Mouse (Mus musculus): ENCODE data around the gene Apopt1. TPM values are rescaled to one million over a fixed set of nuclear protein-coding genes. Genes with fewer than 3 reads are reported as not detected.

The Apopt1 gene
- polyA plus RNA-seq, 1 experiment from 2014 or later, result 47.2 TPM

DNA sequence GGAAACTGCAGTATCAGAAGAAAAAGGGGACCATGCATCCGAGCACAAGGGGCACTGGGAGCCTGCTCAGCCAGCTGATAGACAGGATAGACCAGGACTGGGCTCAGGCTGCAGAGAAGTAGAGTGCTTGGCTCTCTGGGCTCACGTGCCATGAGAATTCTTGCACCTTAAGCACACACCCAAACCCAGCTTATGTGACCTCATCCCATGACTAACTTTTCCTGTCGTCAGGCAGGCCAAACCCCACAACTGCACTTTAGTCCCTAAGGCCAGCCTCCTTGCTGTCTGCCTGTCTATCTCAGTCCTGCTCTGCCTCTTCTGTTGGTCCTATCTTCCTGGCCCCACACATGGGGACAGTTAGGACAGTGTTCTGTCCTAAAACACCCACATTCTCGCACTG lies 15.4 kb upstream of the Apopt1 start:
- peaks cover 32% of the 10 kb centered on the region for H3K4me1 ChIP-seq (replicated peaks; ENCODE audit: control insufficient read depth, insufficient read depth, low read length)
- no peak overlapping the region for H3K4me3 ChIP-seq (replicated peaks; ENCODE audit: low read length)
- H3K27me3 ChIP-seq (replicated peaks; ENCODE audit: control insufficient read depth, insufficient read depth, low read length), result no peaks in the 10 kb centered on the region
- no peaks in the 10 kb centered on the region for H3K36me3 ChIP-seq (ENCODE audit: control insufficient read depth, insufficient read depth)
- WGBS, result 80% methylated on average over 4 of the region's 4 CpGs
- H3K9me3 ChIP-seq (ENCODE audit: control insufficient read depth, low read length), result no peaks in the 10 kb centered on the region
- no peak overlapping the region for H3K4me2 ChIP-seq (ENCODE audit: low read length)
- no peak overlapping the region for H3K27ac ChIP-seq (ENCODE audit: low read length)
- ATAC-seq, result no peak
- 0 out of 2 replicates have a peak overlapping the region, but pooled peaks have one; percentile 6 for H3K9ac ChIP-seq (replicated peaks; ENCODE audit: low read depth, low read length)

- WGBS, result 82% methylated on average over 6 of the region's 6 CpGs
- H3K27ac ChIP-seq (ENCODE audit: low read length), result no peak overlapping the region
Observed at GRCm38 (mm10) chr12:111698346-111698913, 14.6 kb upstream of the Apopt1 start.

DNA sequence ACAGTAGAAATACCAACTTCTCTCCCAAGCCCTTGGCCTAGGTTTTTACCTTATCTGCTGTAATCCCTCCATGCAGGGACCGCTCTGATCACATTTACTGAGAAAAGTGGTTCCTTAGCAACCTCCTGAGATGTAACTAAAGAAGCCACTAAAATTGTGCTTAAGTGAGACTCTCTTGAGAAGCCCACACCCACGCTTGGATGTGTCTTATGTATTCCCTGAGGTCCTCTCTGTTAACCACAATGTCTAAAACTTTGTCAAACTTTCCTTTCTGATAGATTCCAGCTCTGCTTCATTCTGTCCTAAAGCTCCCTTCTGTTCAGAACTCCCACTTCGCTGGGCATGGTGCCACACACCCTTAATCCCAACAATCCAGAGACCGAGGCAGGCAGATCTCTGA lies 13.5 kb upstream of the Apopt1 start:
- H3K36me3 ChIP-seq (ENCODE audit: control insufficient read depth, insufficient read depth), result no peaks in the 10 kb centered on the region
- no peak overlapping the region for H3K4me2 ChIP-seq (ENCODE audit: low read length)
- no peaks in the 10 kb centered on the region for H3K9me3 ChIP-seq (ENCODE audit: control insufficient read depth, low read length)
- H3K9ac ChIP-seq (replicated peaks; ENCODE audit: low read depth, low read length), result no peak overlapping the region
- 81% methylated on average over 4 of the region's 4 CpGs for WGBS
- H3K4me3 ChIP-seq (replicated peaks; ENCODE audit: low read length), result no peak overlapping the region
- no peak overlapping the region for H3K27ac ChIP-seq (ENCODE audit: low read length)
- no peak for ATAC-seq
- peaks cover 15% of the 10 kb centered on the region for H3K4me1 ChIP-seq (replicated peaks; ENCODE audit: control insufficient read depth, insufficient read depth, low read length)
- H3K27me3 ChIP-seq (replicated peaks; ENCODE audit: control insufficient read depth, insufficient read depth, low read length), result no peaks in the 10 kb centered on the region

More at GRCm38 (mm10) chr12:111698346-111698913, 14.6 kb upstream of the Apopt1 start:
- Histone ChIP-seq H3K9ac (replicated peaks; ENCODE audit: low read depth, low read length) (0 out of 2 replicates have a peak overlapping the region, but pooled peaks have one; percentile 26), H3K4me2 (ENCODE audit: low read length) (no peak overlapping the region), H3K9me3 (ENCODE audit: control insufficient read depth, low read length) (no peaks in the 10 kb centered on the region), H3K27me3 (replicated peaks; ENCODE audit: control insufficient read depth, insufficient read depth, low read length) (no peaks in the 10 kb centered on the region), H3K4me3 (replicated peaks; ENCODE audit: low read length) (no peak overlapping the region), H3K36me3 (ENCODE audit: control insufficient read depth, insufficient read depth) (no peaks in the 10 kb centered on the region), H3K4me1 (replicated peaks; ENCODE audit: control insufficient read depth, insufficient read depth, low read length) (peaks cover 26% of the 10 kb centered on the region)
- ATAC-seq, result no peak

- peaks cover 3% of the 10 kb centered on the region; the same call in 1 of the 2 replicates for H3K4me1 ChIP-seq (replicated peaks; ENCODE audit: control insufficient read depth, insufficient read depth, low read length)
- WGBS, result 74% methylated on average over 9 of the region's 9 CpGs
- H3K27me3 ChIP-seq (replicated peaks; ENCODE audit: control insufficient read depth, insufficient read depth, low read length), result no peaks in the 10 kb centered on the region
- H3K9me3 ChIP-seq (ENCODE audit: control insufficient read depth, low read length), result no peaks in the 10 kb centered on the region
- H3K4me2 ChIP-seq (ENCODE audit: low read length), result no peak overlapping the region
- H3K36me3 ChIP-seq (ENCODE audit: control insufficient read depth, insufficient read depth), result no peaks in the 10 kb centered on the region
- H3K9ac ChIP-seq (replicated peaks; ENCODE audit: low read depth, low read length), result no peak overlapping the region
- no peak overlapping the region for H3K4me3 ChIP-seq (replicated peaks; ENCODE audit: low read length)
- no peak for ATAC-seq
- H3K27ac ChIP-seq (ENCODE audit: low read length), result no peak overlapping the region
Observed at GRCm38 (mm10) chr12:111700920-111701458, 12.1 kb upstream of the Apopt1 start.

GRCm38 (mm10) chr12:111703301-111703700 lies 9.8 kb upstream of the Apopt1 start:
- no peak overlapping the region for H3K9ac ChIP-seq (replicated peaks; ENCODE audit: low read depth, low read length)
- peaks cover 3% of the 10 kb centered on the region; the same call in 1 of the 2 replicates for H3K4me1 ChIP-seq (replicated peaks; ENCODE audit: control insufficient read depth, insufficient read depth, low read length)
- 71% methylated on average over 3 of the region's 3 CpGs for WGBS
- no peaks in the 10 kb centered on the region for H3K9me3 ChIP-seq (ENCODE audit: control insufficient read depth, low read length)
- peaks cover 4% of the 10 kb centered on the region for H3K36me3 ChIP-seq (ENCODE audit: control insufficient read depth, insufficient read depth)
- H3K27ac ChIP-seq (ENCODE audit: low read length), result no peak overlapping the region
- ATAC-seq, result no peak
- no peak overlapping the region for H3K4me3 ChIP-seq (replicated peaks; ENCODE audit: low read length)
- H3K27me3 ChIP-seq (replicated peaks; ENCODE audit: control insufficient read depth, insufficient read depth, low read length), result no peaks in the 10 kb centered on the region
- H3K4me2 ChIP-seq (ENCODE audit: low read length), result no peak overlapping the region

- no peak overlapping the region for H3K4me3 ChIP-seq (replicated peaks; ENCODE audit: low read length)
- peaks cover 13% of the 10 kb centered on the region for H3K36me3 ChIP-seq (ENCODE audit: control insufficient read depth, insufficient read depth)
- 49% methylated on average over 9 of the region's 9 CpGs for WGBS
- H3K4me1 ChIP-seq (replicated peaks; ENCODE audit: control insufficient read depth, insufficient read depth, low read length), result peaks cover 3% of the 10 kb centered on the region; the same call in 1 of the 2 replicates
- ATAC-seq, result no peak
- H3K9me3 ChIP-seq (ENCODE audit: control insufficient read depth, low read length), result no peaks in the 10 kb centered on the region
- H3K4me2 ChIP-seq (ENCODE audit: low read length), result no peak overlapping the region
- no peaks in the 10 kb centered on the region for H3K27me3 ChIP-seq (replicated peaks; ENCODE audit: control insufficient read depth, insufficient read depth, low read length)
- no peak overlapping the region for H3K27ac ChIP-seq (ENCODE audit: low read length)
- no peak overlapping the region for H3K9ac ChIP-seq (replicated peaks; ENCODE audit: low read depth, low read length)
Observed at GRCm38 (mm10) chr12:111704609-111705008, 8.5 kb upstream of the Apopt1 start.

DNA sequence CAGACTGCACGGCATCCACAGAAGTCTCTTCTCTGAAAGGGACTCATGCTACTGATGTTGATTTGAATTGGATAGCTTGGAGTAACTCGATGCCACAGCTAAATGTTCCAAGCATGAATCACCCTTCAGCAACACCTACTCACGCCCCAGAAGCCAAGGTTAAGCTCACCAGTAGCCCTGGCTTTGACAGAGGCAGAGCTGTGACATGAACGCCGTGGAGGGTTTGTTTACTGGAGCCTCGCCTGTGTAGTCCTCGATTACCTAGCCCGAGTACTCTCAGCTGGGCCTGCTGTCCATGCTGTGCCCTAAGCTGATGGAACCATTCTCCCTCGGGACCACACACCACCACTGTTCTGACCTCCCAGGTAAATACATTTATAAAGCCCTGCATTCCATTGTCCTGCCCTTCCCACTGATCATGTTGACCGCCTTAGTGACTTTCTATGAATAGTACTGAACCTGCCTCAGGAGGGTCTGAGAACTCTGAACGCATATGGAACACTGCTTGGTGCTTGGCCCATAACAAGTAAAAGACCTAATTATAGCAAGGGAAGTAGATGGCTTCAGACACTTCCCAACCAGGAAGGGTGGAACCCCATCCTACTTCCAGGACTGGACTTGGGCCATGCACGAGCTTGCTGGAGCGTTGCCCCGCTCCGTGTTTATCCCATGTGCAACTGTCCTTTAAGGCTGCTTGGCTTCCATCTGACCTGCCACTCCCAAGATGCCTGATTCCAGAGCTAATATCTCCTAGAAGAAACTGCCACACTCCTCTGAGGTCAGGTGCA lies 7.7 kb upstream of the Apopt1 start:
- Histone ChIP-seq H3K4me3 (replicated peaks; ENCODE audit: low read length) (no peak overlapping the region), H3K4me2 (ENCODE audit: low read length) (no peak overlapping the region), H3K9me3 (ENCODE audit: control insufficient read depth, low read length) (no peaks in the 10 kb centered on the region), H3K4me1 (replicated peaks; ENCODE audit: control insufficient read depth, insufficient read depth, low read length) (peaks cover 3% of the 10 kb centered on the region; the same call in 1 of the 2 replicates), H3K9ac (replicated peaks; ENCODE audit: low read depth, low read length) (no peak overlapping the region), H3K36me3 (ENCODE audit: control insufficient read depth, insufficient read depth) (peaks cover 19% of the 10 kb centered on the region), H3K27me3 (replicated peaks; ENCODE audit: control insufficient read depth, insufficient read depth, low read length) (no peaks in the 10 kb centered on the region), H3K27ac (ENCODE audit: low read length) (no peak overlapping the region)
- WGBS, result 76% methylated on average over 15 of the region's 15 CpGs
- no peak for ATAC-seq

- no peak overlapping the region for H3K9ac ChIP-seq (replicated peaks; ENCODE audit: low read depth, low read length)
- H3K36me3 ChIP-seq (ENCODE audit: control insufficient read depth, insufficient read depth), result peaks cover 26% of the 10 kb centered on the region
- no peak overlapping the region for H3K27ac ChIP-seq (ENCODE audit: low read length)
- H3K4me3 ChIP-seq (replicated peaks; ENCODE audit: low read length), result no peak overlapping the region
- H3K4me2 ChIP-seq (ENCODE audit: low read length), result no peak overlapping the region
- ATAC-seq, result no peak
- no peaks in the 10 kb centered on the region for H3K27me3 ChIP-seq (replicated peaks; ENCODE audit: control insufficient read depth, insufficient read depth, low read length)
- peaks cover 15% of the 10 kb centered on the region for H3K4me1 ChIP-seq (replicated peaks; ENCODE audit: control insufficient read depth, insufficient read depth, low read length)
- H3K9me3 ChIP-seq (ENCODE audit: control insufficient read depth, low read length), result no peaks in the 10 kb centered on the region
- WGBS, result 70% methylated on average over 4 of the region's 4 CpGs
Observed at GRCm38 (mm10) chr12:111708181-111708580, 4.9 kb upstream of the Apopt1 start.

GRCm38 (mm10) chr12:111710091-111710490 lies 3.0 kb upstream of the Apopt1 start:
- Histone ChIP-seq H3K9me3 (ENCODE audit: control insufficient read depth, low read length) (no peaks in the 10 kb centered on the region), H3K4me2 (ENCODE audit: low read length) (no peak overlapping the region), H3K27me3 (replicated peaks; ENCODE audit: control insufficient read depth, insufficient read depth, low read length) (no peaks in the 10 kb centered on the region), H3K4me3 (replicated peaks; ENCODE audit: low read length) (no peak overlapping the region), H3K36me3 (ENCODE audit: control insufficient read depth, insufficient read depth) (peaks cover 26% of the 10 kb centered on the region), H3K4me1 (replicated peaks; ENCODE audit: control insufficient read depth, insufficient read depth, low read length) (peaks cover 19% of the 10 kb centered on the region), H3K9ac (replicated peaks; ENCODE audit: low read depth, low read length) (no peak overlapping the region), H3K27ac (ENCODE audit: low read length) (no peak overlapping the region)
- no peak for ATAC-seq
- 88% methylated on average over 10 of the region's 10 CpGs for WGBS

Measured in forebrain, embryonic 16.5 days (tissue).